Mouse (Mus musculus) kidney, postnatal 0 days (tissue): ENCODE data around the gene Adcy6. TPM values are rescaled to one million over a fixed set of nuclear protein-coding genes. Genes with fewer than 3 reads are reported as not detected.

ENCODE experiments used
- ATAC-seq: fragments of 200-750 bp; cut with Nextera tagmentation; replicated peaks from 2 replicates; pipeline ENCODE4 v1.8.0; 2017; ENCODE audit warnings: low read depth, moderate number of reproducible peaks, moderate TSS enrichment, moderate library complexity; ENCODE audit not compliant: low FRiP score
- DNase-seq: peaks from one replicate; pipeline ENCODE4 v3.0.0-alpha.2; 2016; ENCODE audit warnings: low spot score
- H3K27ac ChIP-seq: fragments of 300-500 bp; sonication (generic); 2 replicates; pipeline ENCODE4 v1.5.1; 2014; ENCODE audit warnings: mild to moderate bottlenecking
- H3K27me3 ChIP-seq: fragments of 300-500 bp; sonication (generic); 2 replicates; pipeline ENCODE4 v1.6.1; 2014; ENCODE audit warnings: low read length, mixed read lengths; ENCODE audit not compliant: insufficient read depth
- H3K36me3 ChIP-seq: fragments of 300-500 bp; sonication (generic); 2 replicates; pipeline ENCODE4 v1.6.1; 2014; ENCODE audit warnings: low read length, mixed read lengths; ENCODE audit not compliant: insufficient read depth
- H3K4me1 ChIP-seq: fragments of 300-500 bp; sonication (generic); replicated peaks from 2 replicates; pipeline ENCODE4 v1.6.1; 2014; ENCODE audit warnings: antibody characterized with exemption, low read length, mixed read lengths; ENCODE audit not compliant: insufficient read depth
- H3K4me2 ChIP-seq: fragments of 300-500 bp; sonication (generic); 2 replicates; pipeline ENCODE4 v1.6.1; 2014; ENCODE audit warnings: mild to moderate bottlenecking, low read length, moderate library complexity, mixed read lengths
- H3K4me3 ChIP-seq: fragments of 300-500 bp; sonication (generic); replicated peaks from 2 replicates; pipeline ENCODE4 v1.5.1; 2014; ENCODE audit warnings: low read depth, low read length
- H3K9ac ChIP-seq: fragments of 300-500 bp; sonication (generic); 2 replicates; pipeline ENCODE4 v1.6.1; 2014; ENCODE audit warnings: low read depth, low read length
- H3K9me3 ChIP-seq: fragments of 300-500 bp; sonication (generic); replicated peaks from 2 replicates; pipeline ENCODE4 v1.6.1; 2016; ENCODE audit warnings: low read length, inconsistent platforms, mixed read lengths
- CTCF ChIP-seq: IDR thresholded peaks from 2 replicates; pipeline ENCODE4 v1.5.1; 2016; ENCODE audit warnings: antibody characterized with exemption, low read depth, mild to moderate bottlenecking, moderate library complexity
- WGBS: fragments of 180-500 bp; shearing (Covaris S2); extraction: QIAGEN DNeasy Blood & Tissue Kit; methylation state at CpG from one replicate; pipeline ENCODE4 v1.1.7; 2014; 5-methylcytosine and 5-hydroxymethylcytosine counted together
- polyA plus RNA-seq: library from polyadenylated mRNA; unstranded; fragments of >200 nt; fragmentation: Nextera tagmentation; extraction: Ambion mirVana; gene quantifications from 2 replicates; pipeline ENCODE4 v1.2.1, GENCODE M21; 2015

Gene Adcy6
- polyA plus RNA-seq, 1 experiment from 2014 or later = 16.8 TPM

- Histone ChIP-seq H3K4me3 (peak overlapping the region; percentile 78), H3K9ac (peak overlapping the region; percentile 90), H3K27ac (peak overlapping the region; percentile 98), H3K27me3 (no peaks in the 10 kb centered on the region), H3K36me3 (0 out of 2 replicates have a peak, but pooled peaks cover 5% of the 10 kb centered on the region), H3K9me3 (no peaks in the 10 kb centered on the region), H3K4me1 (peaks cover 26% of the 10 kb centered on the region), H3K4me2 (peak overlapping the region; percentile 74)
- peak; percentile 39 for TF ChIP-seq CTCF
- ATAC-seq = peak; percentile 95
- WGBS = under 1% methylated on average over 88 of the region's 88 CpGs
- DNase-seq = peak; percentile 99
Observed at GRCm38 (mm10) chr15:98567278-98568134, 42.4 kb downstream of the Adcy6 start.

- DNase-seq (no peak), ATAC-seq (no peak)
- Histone ChIP-seq H3K9ac (peak overlapping the region; percentile 84), H3K4me2 (peak overlapping the region; percentile 74), H3K4me3 (peak overlapping the region; percentile 78), H3K36me3 (0 out of 2 replicates have a peak, but pooled peaks cover 5% of the 10 kb centered on the region), H3K27me3 (no peaks in the 10 kb centered on the region), H3K9me3 (no peaks in the 10 kb centered on the region), H3K27ac (peak overlapping the region; percentile 96), H3K4me1 (peaks cover 26% of the 10 kb centered on the region)
- WGBS = 0% methylated on average over 15 of the region's 15 CpGs
- no peak for TF ChIP-seq CTCF
Observed at GRCm38 (mm10) chr15:98566973-98567277, 43.0 kb downstream of the Adcy6 start.

GRCm38 (mm10) chr15:98557186-98557585 is 52.7 kb downstream of the Adcy6 start:
- TF ChIP-seq CTCF = no peak
- no peaks in the 10 kb centered on the region for H3K9me3 ChIP-seq
- ATAC-seq = no peak
- H3K36me3 ChIP-seq = peaks cover 35% of the 10 kb centered on the region
- H3K27me3 ChIP-seq = no peaks in the 10 kb centered on the region
- H3K4me1 ChIP-seq = no peaks in the 10 kb centered on the region
- no peak overlapping the region for H3K9ac ChIP-seq
- no peak for DNase-seq
- 94% methylated on average over 5 of the region's 5 CpGs for WGBS
- H3K4me3 ChIP-seq = no peak overlapping the region
- no peak overlapping the region for H3K4me2 ChIP-seq
- no peak overlapping the region for H3K27ac ChIP-seq

GRCm38 (mm10) chr15:98555881-98556280 is 54.0 kb downstream of the Adcy6 start:
- H3K9me3 ChIP-seq = no peaks in the 10 kb centered on the region
- ATAC-seq (no peak), DNase-seq (no peak)
- no peak for TF ChIP-seq CTCF
- H3K4me2 ChIP-seq = no peak overlapping the region
- H3K27me3 ChIP-seq = no peaks in the 10 kb centered on the region
- no peak overlapping the region for H3K27ac ChIP-seq
- H3K4me1 ChIP-seq = no peaks in the 10 kb centered on the region
- H3K9ac ChIP-seq = no peak overlapping the region
- 94% methylated on average over 4 of the region's 4 CpGs for WGBS
- H3K4me3 ChIP-seq = no peak overlapping the region
- H3K36me3 ChIP-seq = peaks cover 44% of the 10 kb centered on the region

- no peaks in the 10 kb centered on the region for H3K9me3 ChIP-seq
- no peaks in the 10 kb centered on the region for H3K27me3 ChIP-seq
- H3K4me3 ChIP-seq = no peak overlapping the region
- ATAC-seq = no peak
- no peaks in the 10 kb centered on the region for H3K4me1 ChIP-seq
- H3K27ac ChIP-seq = no peak overlapping the region
- TF ChIP-seq CTCF = no peak
- no peak for DNase-seq
- no peak overlapping the region for H3K9ac ChIP-seq
- H3K4me2 ChIP-seq = no peak overlapping the region
- WGBS = 89% methylated on average over 2 of the region's 2 CpGs
- H3K36me3 ChIP-seq = peaks cover 43% of the 10 kb centered on the region
Observed at GRCm38 (mm10) chr15:98552758-98553157, 57.1 kb downstream of the Adcy6 start.

GRCm38 (mm10) chr15:98546843-98547242 is 63.0 kb downstream of the Adcy6 start:
- WGBS = 95% methylated on average over 5 of the region's 5 CpGs
- Histone ChIP-seq H3K4me3 (no peak overlapping the region), H3K4me2 (no peak overlapping the region), H3K36me3 (peaks cover 69% of the 10 kb centered on the region), H3K9me3 (no peaks in the 10 kb centered on the region), H3K27ac (no peak overlapping the region), H3K9ac (no peak overlapping the region), H3K27me3 (no peaks in the 10 kb centered on the region), H3K4me1 (no peaks in the 10 kb centered on the region)
- TF ChIP-seq CTCF = no peak
- ATAC-seq (no peak), DNase-seq (no peak)

GRCm38 (mm10) chr15:98545151-98545550 is 64.7 kb downstream of the Adcy6 start:
- Histone ChIP-seq H3K4me3 (no peak overlapping the region), H3K9me3 (no peaks in the 10 kb centered on the region), H3K9ac (no peak overlapping the region), H3K4me2 (no peak overlapping the region), H3K27ac (no peak overlapping the region), H3K4me1 (no peaks in the 10 kb centered on the region), H3K27me3 (no peaks in the 10 kb centered on the region), H3K36me3 (peaks cover 56% of the 10 kb centered on the region)
- ATAC-seq (no peak), DNase-seq (no peak)
- WGBS = 96% methylated on average over 3 of the region's 3 CpGs
- no peak for TF ChIP-seq CTCF
